Mouse (Mus musculus) G1E-ER4 (cell line): ENCODE data around the gene Tmem114. TPM values are rescaled to one million over a fixed set of nuclear protein-coding genes. Genes with fewer than 3 reads are reported as not detected.

Experiments used
- GATA1 ChIP-seq: IDR thresholded peaks from one replicate; pipeline ENCODE4 v1.8.0; 2012; ENCODE audit warnings: low read length, inconsistent platforms
- polyA plus RNA-seq: library from polyadenylated mRNA; stranded (reverse); fragments of >175 nt; gene quantifications from 2 replicates; pipeline ENCODE4 v1.2.3, GENCODE M21; 2012

The Tmem114 gene
- not detected in 2 replicates for polyA plus RNA-seq

DNA sequence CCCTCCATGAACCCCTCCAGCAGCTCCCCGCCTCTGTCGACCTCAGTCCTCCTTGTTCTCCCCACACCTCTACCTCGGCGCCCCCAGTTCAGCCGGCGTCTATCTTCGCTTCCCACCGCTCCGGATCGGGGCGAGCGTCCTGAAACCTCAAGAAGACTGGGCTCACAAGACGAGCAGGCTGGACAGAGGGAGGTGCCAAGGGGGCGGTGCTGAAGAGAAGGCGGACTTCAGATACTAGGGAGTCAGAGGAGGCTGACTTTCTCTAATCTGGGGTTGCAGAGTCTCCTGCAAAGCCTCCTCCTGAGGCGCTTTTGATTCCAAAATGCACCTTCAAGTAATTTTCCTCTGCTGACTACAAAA, at the start of gene Tmem114:
TSS of gene Tmem114 (minus strand) at position 166 of the 360 bp plus-strand sequence.
- no peak for TF ChIP-seq GATA1

DNA sequence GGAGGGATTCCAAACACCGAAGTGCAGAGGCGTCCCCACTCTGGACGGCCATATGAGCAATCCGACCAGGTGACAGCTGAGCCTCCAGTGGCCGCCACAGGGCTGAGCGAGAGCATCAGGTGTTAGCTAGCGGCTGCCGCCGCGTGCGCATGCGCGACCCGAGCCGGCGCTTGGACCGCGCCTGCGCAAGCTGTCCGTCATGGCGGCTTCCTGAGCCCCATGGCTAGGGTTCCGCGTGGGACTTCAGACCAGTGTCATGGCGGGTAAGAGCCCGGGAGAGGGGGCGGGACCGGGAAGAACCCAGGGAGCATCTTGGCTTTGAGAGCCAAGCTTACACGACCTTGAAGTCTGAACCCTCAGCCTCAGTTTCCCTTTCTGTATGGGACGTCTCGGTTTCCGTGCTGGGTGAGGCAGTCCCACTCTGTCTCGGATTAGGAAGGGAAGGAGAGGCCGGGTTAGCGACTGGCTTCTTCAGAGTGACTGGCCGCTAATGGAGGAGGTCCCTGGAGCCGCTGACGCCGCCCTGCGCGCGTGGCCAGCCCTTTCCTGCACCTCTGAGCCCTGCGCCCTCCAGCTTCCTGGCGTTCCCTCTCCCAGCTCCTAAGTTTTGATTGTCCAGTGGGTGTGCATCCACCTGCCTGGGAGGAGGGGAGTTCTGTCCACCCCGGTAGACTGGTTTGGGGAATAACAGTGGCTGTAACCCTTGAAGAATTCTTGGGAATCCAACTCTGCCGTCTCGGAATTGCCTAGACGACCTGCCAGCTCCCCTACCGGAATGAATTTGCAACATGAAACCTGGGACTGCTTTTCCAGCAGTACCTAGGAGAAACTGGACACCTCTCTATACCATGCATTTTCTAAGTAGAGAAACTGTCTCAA, 45.9 kb upstream of the Tmem114 start, which contains the start of gene Mettl22:
TSS of gene Mettl22 (plus strand) at position 186 of the 879 bp plus-strand sequence.
- no peak for TF ChIP-seq GATA1

DNA sequence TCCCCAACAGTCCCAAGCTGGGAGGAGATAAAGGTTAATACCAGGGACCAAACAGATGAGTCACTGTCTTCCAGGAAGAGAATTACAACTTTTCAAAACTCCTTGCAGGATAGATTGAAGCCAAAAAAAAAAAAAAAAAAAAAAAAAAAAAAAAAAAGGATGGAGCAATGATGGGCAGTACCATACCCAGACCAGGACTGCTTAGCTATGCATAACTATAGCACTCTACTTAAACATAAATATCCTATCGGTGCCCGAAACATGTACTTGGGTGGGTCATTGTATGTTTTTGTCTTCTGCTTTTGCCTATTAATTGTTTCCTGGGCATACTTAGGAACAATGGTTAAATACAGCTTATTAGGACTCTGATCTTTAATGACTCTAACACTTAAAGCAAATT, 45.2 kb upstream of the Tmem114 start:
- TF ChIP-seq GATA1: no peak

DNA sequence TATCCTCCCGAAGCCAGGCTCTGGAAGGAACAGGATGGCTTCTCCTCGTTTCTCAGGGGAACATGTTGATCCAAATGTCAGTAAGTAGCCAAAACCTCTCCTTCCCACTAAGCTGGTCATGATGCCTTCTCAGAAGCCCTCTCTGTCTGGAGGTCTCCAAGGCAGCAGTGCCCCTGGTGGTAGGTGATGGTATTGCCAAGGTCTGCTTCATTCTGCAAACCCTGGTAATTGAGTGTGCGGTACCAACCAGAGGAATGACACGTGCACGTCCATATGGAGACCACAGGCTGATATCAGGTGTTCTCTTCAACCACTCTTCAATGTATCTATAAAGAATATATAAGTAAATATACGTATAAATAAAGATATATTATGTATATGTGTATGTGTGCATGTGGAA, 34.2 kb upstream of the Tmem114 start:
- TF ChIP-seq GATA1: no peak

DNA sequence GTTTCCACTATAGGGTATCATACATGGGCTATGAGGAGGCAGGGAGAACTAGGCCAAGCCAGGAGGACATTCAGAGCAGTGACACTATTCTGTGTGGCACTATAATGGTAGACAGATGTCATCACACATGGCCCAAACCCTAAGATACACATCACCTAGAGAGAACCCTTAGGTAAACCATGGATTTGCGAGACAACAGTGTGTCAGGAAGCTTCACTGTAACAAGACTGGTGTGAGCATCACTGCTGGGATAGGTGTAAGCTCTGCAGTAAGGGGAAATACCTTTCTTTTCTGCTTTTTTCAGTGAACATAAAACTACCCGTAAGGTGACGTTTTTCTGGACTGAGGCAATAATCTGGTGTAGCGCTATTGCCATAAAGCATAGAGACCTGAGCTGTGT, 33.5 kb upstream of the Tmem114 start:
- no peak for TF ChIP-seq GATA1

DNA sequence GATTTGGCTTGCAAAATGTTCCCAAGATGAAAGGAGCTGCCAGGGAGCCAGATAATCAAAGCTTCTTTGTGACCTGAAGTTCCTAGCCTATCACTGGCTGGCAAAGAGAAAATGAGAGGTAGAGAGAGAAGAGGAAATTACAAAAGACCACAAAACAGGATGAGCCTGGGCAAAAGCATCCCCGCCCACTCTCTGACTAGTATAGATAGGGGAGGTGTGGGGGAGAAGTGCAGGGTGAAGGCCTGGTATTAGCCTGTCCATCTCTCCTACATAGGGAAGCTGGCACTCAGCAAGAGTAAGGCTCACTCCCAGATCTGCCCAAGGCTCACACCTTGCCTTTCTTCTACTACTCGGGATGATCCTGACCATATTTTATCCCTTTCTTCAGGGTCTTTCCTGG, 30.3 kb upstream of the Tmem114 start:
- TF ChIP-seq GATA1: no peak

DNA sequence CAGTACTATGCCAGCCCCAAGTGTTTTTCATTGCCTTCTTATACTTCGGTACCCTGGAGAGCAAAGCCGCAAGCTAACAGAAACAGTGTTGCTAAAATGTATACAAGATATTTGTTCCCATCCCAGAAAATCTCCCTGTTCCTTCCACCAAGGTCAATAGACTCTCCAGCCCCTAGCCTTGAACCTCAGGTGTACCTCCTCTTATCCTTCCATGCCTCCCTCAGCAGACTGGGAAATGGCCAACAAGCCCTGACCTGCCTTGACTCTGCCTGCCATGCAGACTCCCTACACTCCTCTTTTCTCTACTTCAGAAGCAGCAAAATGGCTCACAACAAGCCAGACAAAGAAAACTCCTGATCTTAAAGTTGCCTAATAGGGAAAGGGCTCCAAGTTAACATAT, 28.4 kb upstream of the Tmem114 start:
- no peak for TF ChIP-seq GATA1

DNA sequence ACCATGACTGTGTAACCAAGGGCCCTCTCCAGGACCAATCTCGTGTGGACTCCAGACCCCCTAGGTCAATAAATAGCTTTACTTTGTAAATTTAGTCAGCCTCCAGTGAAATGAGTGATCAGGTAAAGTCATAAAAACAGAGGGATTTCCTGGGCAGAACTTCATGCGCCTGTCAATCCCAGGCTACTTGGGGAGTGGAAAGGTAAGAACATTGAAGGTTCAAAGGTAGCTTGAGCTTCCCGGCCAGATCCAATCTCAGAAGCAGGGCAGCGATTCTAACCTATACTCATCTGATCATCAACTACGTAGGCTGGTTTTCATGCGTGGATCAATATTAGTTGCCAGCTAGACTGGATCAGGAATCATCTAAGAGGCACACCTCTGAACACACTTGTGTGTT, 21.3 kb upstream of the Tmem114 start:
- TF ChIP-seq GATA1: no peak

DNA sequence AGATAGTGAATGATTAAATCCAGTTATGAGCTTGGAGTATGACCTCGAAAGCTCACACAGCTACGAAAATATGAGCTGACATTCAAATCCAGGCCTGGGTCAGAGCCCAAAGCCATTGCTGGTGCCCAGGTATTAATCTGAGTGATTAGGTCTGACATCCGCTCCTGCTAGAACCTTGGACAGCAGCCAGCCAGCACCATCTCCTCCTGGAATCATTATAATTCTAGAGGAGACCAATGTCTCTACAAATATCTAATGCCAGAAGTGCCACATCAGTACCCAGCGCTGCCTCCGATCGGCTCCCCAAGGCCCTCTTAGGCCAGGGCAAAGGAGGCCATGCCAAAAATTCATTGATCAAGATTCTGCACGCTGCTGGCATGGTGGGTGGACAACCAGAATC, 20.0 kb upstream of the Tmem114 start:
- TF ChIP-seq GATA1: no peak

DNA sequence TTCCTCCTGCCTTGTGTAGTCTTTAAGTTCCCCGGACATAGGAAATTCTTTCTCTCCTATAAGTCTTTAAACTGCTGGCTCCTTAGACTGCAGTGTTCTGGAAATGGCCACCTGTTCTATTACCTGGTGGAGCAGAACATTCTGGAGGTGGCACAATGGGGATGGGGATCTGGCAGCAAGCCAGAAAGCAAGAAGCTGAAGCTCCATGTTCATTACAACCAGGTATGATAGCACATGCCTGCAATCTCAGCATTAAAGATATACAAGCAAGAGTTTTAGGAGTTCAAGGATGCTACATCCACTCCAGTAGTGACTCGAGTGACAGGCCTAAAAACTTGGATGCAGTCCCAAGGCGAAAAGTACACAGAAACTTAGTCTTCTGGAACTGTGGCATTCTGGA, 7.7 kb upstream of the Tmem114 start:
- TF ChIP-seq GATA1: no peak

DNA sequence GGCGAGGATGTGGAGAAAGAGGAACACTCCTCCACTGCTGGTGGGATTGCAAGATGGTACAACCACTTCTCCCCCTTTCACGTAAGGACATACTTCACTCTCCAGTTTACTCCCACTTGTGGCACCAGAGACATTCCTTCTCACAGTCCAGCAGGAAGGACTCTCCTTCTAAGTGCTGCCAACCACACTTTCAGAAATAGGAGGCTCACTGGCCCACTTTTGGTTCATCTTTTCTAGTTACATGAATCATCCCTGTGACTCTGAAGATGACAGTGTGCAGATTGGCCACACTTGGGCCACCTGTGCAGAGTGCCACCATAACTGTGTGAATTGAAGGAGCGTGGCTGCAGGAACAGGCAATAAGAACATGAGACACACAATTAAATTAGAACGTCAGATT, 4.6 kb upstream of the Tmem114 start:
- no peak for TF ChIP-seq GATA1

DNA sequence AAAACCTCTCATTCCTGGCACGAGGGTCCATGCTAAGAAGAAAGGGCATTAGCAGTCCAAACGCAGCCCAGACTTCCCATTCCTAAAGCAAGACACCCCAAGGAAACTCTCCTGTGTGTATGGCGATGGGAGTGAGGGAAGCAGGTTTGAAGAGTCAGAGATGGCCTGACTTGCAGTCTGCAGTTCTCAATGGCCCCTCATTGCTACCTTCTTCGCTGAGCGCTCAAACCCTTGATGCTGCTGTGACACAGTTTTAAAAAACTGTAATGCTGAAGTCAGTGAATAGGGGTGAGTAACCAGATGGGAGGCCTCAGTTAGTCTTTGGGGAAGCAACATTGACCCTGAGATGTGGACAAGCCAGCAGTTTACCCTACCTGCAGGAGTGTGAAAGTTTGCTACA, 800 bp upstream of the Tmem114 start:
- no peak for TF ChIP-seq GATA1

DNA sequence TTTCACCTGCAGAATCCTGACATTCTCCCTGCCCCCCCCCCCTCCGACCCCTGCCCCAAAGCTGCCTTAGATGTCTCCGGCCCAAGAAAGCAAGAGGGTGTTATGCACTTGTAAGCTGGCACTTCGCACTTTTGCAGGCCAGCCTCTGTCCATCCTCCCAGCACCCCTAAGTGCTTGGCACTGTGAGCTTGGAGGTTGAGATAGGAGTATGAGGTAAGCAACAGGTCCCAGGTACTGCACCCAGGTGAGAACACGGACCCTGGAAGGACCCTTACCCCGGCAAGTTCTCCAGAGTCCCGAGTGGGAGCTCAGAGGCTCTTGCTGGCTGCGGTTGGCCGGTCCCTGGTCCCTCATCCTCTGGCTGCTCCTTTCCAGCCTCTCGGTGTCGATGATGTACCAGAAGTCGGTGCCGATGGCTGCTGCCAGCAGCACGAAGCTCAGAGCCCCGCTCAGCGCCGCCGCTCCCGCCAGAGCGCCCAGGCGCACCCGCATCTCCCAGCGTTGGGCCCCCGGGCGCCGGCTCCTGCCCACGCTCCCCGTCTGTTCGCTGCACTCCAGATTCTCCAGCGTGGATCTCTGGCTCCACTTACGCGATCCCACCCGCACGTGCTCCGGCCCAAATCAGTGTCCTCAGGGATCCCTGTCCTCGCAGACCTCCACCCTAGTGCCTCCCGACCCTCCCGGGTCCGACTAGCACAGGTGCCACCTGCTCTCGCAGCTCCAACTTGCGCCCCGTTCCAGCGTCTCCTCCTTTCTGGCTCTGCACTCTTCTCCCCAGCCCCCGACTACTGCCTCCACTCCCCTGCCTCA, 570 bp downstream of the Tmem114 start:
- no peak for TF ChIP-seq GATA1

DNA sequence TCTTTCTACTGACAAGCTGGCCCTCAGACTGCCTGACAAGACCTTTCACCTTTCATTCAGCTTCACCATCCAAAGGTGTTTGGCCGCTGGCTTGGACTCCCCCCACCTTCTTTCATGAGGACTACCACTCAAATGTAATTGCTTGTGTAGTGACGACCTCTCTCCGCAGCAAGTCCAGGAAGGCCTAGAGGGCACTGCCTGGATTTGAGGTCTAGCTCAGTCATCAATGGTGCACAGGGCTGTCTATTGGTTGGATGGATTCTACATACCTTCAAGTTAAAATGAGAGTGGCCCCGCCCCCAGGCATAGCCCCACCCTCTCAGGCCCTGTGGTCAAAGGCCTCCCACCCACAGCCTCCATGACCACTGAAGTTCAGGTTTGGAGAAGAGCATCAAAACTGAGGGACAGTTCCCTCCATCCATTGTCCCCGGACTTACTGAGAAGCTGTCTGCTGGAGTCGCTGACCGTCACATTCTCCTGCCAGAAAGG, 1.3 kb downstream of the Tmem114 start:
- no peak for TF ChIP-seq GATA1

DNA sequence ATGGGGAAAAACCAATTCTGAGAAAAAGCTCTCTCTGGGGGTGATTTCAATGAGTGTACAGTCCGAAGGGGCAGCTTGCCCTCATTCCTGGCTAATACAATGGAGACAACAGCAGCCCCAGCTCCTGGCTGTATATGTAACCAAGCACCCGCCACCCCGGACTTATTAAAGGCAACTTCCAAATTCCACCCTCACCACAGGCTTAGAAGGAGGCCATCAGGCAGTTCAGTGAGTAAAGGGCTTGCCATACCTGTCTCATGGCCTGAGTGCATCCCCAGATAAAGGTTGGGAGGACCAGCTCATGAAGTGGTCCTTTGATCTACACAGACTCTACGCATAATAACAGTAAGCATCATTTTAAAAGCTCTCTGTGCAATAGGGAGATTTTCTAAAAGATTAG, 4.1 kb downstream of the Tmem114 start:
- TF ChIP-seq GATA1: no peak

DNA sequence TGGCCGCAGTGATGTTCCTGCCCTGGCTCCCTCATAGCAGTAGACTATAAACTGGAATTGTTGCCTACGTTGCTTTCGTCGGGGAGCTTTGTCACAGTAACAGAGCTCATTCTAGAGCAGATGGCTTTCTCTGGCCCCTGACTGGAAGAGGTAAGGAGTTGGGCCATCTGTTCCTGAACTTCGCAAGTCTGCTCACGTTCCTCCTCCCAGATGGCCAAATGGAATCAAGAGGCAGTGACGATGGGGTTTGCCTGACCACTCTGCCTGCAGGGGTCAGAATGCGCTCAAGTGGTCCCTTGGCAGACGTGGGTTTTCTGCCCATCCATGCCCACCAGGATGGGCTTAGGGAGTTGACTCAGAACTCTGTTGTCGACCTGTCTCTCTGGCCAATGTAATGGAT, 4.6 kb downstream of the Tmem114 start:
- TF ChIP-seq GATA1: no peak
